Mouse (Mus musculus) intestine, embryonic 16.5 days (tissue): Measurements from ENCODE around the gene Fgd6. TPM values are rescaled to one million over a fixed set of nuclear protein-coding genes. Genes with fewer than 3 reads are reported as not detected.

ENCODE experiments used
- ATAC-seq: fragments of 200-750 bp; cut with Nextera tagmentation; 2 replicates; pipeline ENCODE4 v1.8.0; 2017; ENCODE audit warnings: moderate TSS enrichment, moderate library complexity
- H3K27ac ChIP-seq: fragments of 300-500 bp; sonication (generic); 2 replicates; pipeline ENCODE4 v1.5.1; 2014; ENCODE audit warnings: mild to moderate bottlenecking, low read length
- H3K27me3 ChIP-seq: fragments of 300-500 bp; sonication (generic); replicated peaks from 2 replicates; pipeline ENCODE4 v1.6.1; 2014; ENCODE audit warnings: low read length, control low read depth, mixed read lengths; ENCODE audit not compliant: control insufficient read depth, insufficient read depth
- H3K36me3 ChIP-seq: fragments of 300-500 bp; sonication (generic); 2 replicates; pipeline ENCODE4 v1.6.1; 2014; ENCODE audit warnings: low read length, control low read depth; ENCODE audit not compliant: control insufficient read depth, insufficient read depth
- H3K4me1 ChIP-seq: fragments of 300-500 bp; sonication (generic); 2 replicates; pipeline ENCODE4 v1.6.1; 2014; ENCODE audit warnings: low read length, control low read depth, mixed read lengths; ENCODE audit not compliant: control insufficient read depth, insufficient read depth
- H3K4me2 ChIP-seq: fragments of 300-500 bp; sonication (generic); 2 replicates; pipeline ENCODE4 v1.6.1; 2014; ENCODE audit warnings: low read depth, low read length, control low read depth
- H3K4me3 ChIP-seq: fragments of 300-500 bp; sonication (generic); 2 replicates; pipeline ENCODE4 v1.5.1; 2014; ENCODE audit warnings: mild to moderate bottlenecking, low read length
- H3K9ac ChIP-seq: fragments of 300-500 bp; sonication (generic); 2 replicates; pipeline ENCODE4 v1.6.1; 2014; ENCODE audit warnings: low read depth, low read length
- H3K9me3 ChIP-seq: fragments of 300-500 bp; sonication (generic); 2 replicates; pipeline ENCODE4 v1.6.1; 2016; ENCODE audit warnings: low read length, control low read depth; ENCODE audit not compliant: control insufficient read depth
- WGBS: fragments of 180-500 bp; shearing (Covaris S2); extraction: QIAGEN DNeasy Blood & Tissue Kit; methylation state at CpG from one replicate; pipeline ENCODE4 v1.1.7; 2014; 5-methylcytosine and 5-hydroxymethylcytosine counted together
- polyA plus RNA-seq: library from polyadenylated mRNA; unstranded; fragments of >200 nt; fragmentation: Nextera tagmentation; extraction: Ambion mirVana; gene quantifications from 2 replicates; pipeline ENCODE4 v1.2.1, GENCODE M21; 2015

Fgd6 gene
- polyA plus RNA-seq, 1 experiment from 2014 or later: 2.7 TPM

- Histone ChIP-seq H3K4me3 (no peak overlapping the region), H3K9ac (no peak overlapping the region), H3K9me3 (0 out of 2 replicates have a peak, but pooled peaks cover 5% of the 10 kb centered on the region), H3K4me2 (no peak overlapping the region), H3K36me3 (peaks cover 19% of the 10 kb centered on the region), H3K4me1 (peaks cover 6% of the 10 kb centered on the region; the same call in 1 of the 2 replicates), H3K27me3 (no peaks in the 10 kb centered on the region), H3K27ac (peak overlapping the region; percentile 60)
- no peak for ATAC-seq
- WGBS: 78% methylated on average over 11 of the region's 11 CpGs
Measured at GRCm38 (mm10) chr10:94172137-94172536, 136.3 kb downstream of the Fgd6 start.

GRCm38 (mm10) chr10:94172706-94173105 is 136.9 kb downstream of the Fgd6 start:
- Histone ChIP-seq H3K9ac (no peak overlapping the region), H3K27me3 (no peaks in the 10 kb centered on the region), H3K36me3 (peaks cover 19% of the 10 kb centered on the region), H3K27ac (no peak overlapping the region), H3K4me3 (no peak overlapping the region), H3K4me1 (peaks cover 6% of the 10 kb centered on the region; the same call in 1 of the 2 replicates), H3K4me2 (no peak overlapping the region), H3K9me3 (0 out of 2 replicates have a peak, but pooled peaks cover 5% of the 10 kb centered on the region)
- 77% methylated on average over 6 of the region's 6 CpGs for WGBS
- no peak for ATAC-seq

- Histone ChIP-seq H3K9ac (no peak overlapping the region), H3K27me3 (no peaks in the 10 kb centered on the region), H3K4me2 (no peak overlapping the region), H3K9me3 (0 out of 2 replicates have a peak, but pooled peaks cover 5% of the 10 kb centered on the region), H3K36me3 (peaks cover 14% of the 10 kb centered on the region), H3K27ac (no peak overlapping the region), H3K4me3 (no peak overlapping the region), H3K4me1 (peaks cover 6% of the 10 kb centered on the region; the same call in 1 of the 2 replicates)
- WGBS: 84% methylated on average over 7 of the region's 7 CpGs
- ATAC-seq: no peak
Measured at GRCm38 (mm10) chr10:94174652-94175051, 138.9 kb downstream of the Fgd6 start.

GRCm38 (mm10) chr10:94183199-94183598 is 147.4 kb downstream of the Fgd6 start:
- ATAC-seq: no peak
- Histone ChIP-seq H3K4me1 (no peaks in the 10 kb centered on the region), H3K27ac (no peak overlapping the region), H3K9me3 (no peaks in the 10 kb centered on the region), H3K4me2 (no peak overlapping the region), H3K27me3 (no peaks in the 10 kb centered on the region), H3K9ac (no peak overlapping the region), H3K36me3 (no peaks in the 10 kb centered on the region), H3K4me3 (no peak overlapping the region)
- 44% methylated on average over 4 of the region's 4 CpGs for WGBS

Other genes with a start within 250 kb of the Fgd6 start
- gene Usp44, start 204.4 kb upstream of the Fgd6 start, polyA plus RNA-seq: 0.17 and 0.34 TPM in 2 replicates
- 162 and 169 TPM in 2 replicates for gene Metap2, start 138.9 kb upstream of the Fgd6 start, polyA plus RNA-seq
- gene Vezt, start 184 bp upstream of the Fgd6 start, polyA plus RNA-seq: 17.1 and 18.5 TPM in 2 replicates
- gene Nr2c1, start 112.0 kb downstream of the Fgd6 start, polyA plus RNA-seq: 8.8 and 10.4 TPM in 2 replicates
- gene Ndufa12, start 162.7 kb downstream of the Fgd6 start, polyA plus RNA-seq: 405 and 411 TPM in 2 replicates